Mouse (Mus musculus): ENCODE measurements around the gene Arnt.

DNA sequence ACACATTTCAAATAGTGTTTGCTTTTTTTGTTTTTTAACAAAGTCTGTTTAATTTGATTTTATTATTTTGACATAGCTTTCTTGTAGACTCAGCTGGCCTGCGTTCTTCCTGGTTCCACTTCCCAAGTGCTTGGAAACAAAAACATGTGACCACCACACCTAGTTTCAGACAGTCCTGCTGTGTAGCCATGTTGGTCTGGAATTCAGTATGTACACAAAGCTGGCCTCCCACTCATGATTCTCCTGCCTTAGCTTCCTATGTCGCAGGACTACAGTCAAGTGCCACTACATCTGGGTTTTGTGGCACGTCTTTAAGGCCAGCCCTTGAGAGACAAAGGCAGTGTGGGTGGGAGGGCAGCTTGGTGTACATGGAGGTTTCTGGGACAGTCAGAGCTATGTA, 16.7 kb downstream of the Arnt start:
- TF ChIP-seq CTCF (IDR thresholded peaks at IDR 0.05; ENCODE audit: insufficient read depth, low read depth, low read length) (no peak), POLR2A (IDR thresholded peaks at IDR 0.05; ENCODE audit: insufficient read depth, low read depth, low read length) (no peak)

Data from olfactory bulb, adult 2 months (tissue).